Mouse (Mus musculus) midbrain, postnatal 0 days (tissue): ENCODE measurements around the gene 2410131K14Rik. TPM values are rescaled to one million over a fixed set of nuclear protein-coding genes. Genes with fewer than 3 reads are reported as not detected.
A peak's percentile ranks its signal among the peaks of the same experiment; 100 is the strongest.

Source experiments
- ATAC-seq: fragments of 200-750 bp; cut with Nextera tagmentation; 2 replicates; pipeline ENCODE4 v1.8.0; 2017; ENCODE audit warnings: moderate number of reproducible peaks, mild to moderate bottlenecking, moderate TSS enrichment, moderate library complexity; ENCODE audit not compliant: low FRiP score
- DNase-seq: peaks from one replicate; pipeline ENCODE4 v3.0.0-alpha.2; 2015; ENCODE audit warnings: low spot score
- H3K27ac ChIP-seq: fragments of 300-500 bp; sonication (generic); 2 replicates; pipeline ENCODE4 v1.5.1; 2014; ENCODE audit warnings: low read depth, mild to moderate bottlenecking, low read length, mixed read lengths
- H3K27me3 ChIP-seq: fragments of 300-500 bp; sonication (generic); 2 replicates; pipeline ENCODE4 v1.6.1; 2014; ENCODE audit warnings: low read length, control low read depth, mixed read lengths; ENCODE audit not compliant: insufficient read depth
- H3K36me3 ChIP-seq: fragments of 300-500 bp; sonication (generic); 2 replicates; pipeline ENCODE4 v1.6.1; 2014; ENCODE audit warnings: low read length, control low read depth, mixed read lengths; ENCODE audit not compliant: insufficient read depth
- H3K4me1 ChIP-seq: fragments of 300-500 bp; sonication (generic); 2 replicates; pipeline ENCODE4 v1.6.1; 2014; ENCODE audit warnings: mild to moderate bottlenecking, control low read depth, antibody characterized with exemption, low read length, mixed read lengths; ENCODE audit not compliant: insufficient read depth
- H3K4me2 ChIP-seq: fragments of 300-500 bp; sonication (generic); 2 replicates; pipeline ENCODE4 v1.6.1; 2014; ENCODE audit warnings: low read depth, mild to moderate bottlenecking, low read length, mixed read lengths; ENCODE audit not compliant: poor library complexity, severe bottlenecking
- H3K4me3 ChIP-seq: fragments of 300-500 bp; sonication (generic); 2 replicates; pipeline ENCODE4 v1.5.1; 2014; ENCODE audit warnings: low read depth, mild to moderate bottlenecking, low read length, moderate library complexity
- H3K9ac ChIP-seq: fragments of 300-500 bp; sonication (generic); replicated peaks from 2 replicates; pipeline ENCODE4 v1.6.1; 2014; ENCODE audit warnings: mild to moderate bottlenecking, low read length, moderate library complexity, mixed read lengths; ENCODE audit not compliant: poor library complexity, severe bottlenecking
- H3K9me3 ChIP-seq: fragments of 300-500 bp; sonication (generic); 2 replicates; pipeline ENCODE4 v1.6.1; 2016; ENCODE audit warnings: low read length, control low read depth
- CTCF ChIP-seq: IDR thresholded peaks from 2 replicates; pipeline ENCODE4 v1.5.1; 2016; ENCODE audit warnings: antibody characterized with exemption, mild to moderate bottlenecking
- WGBS: fragments of 180-500 bp; shearing (Covaris S2); extraction: QIAGEN DNeasy Blood & Tissue Kit; methylation state at CpG from one replicate; pipeline ENCODE4 v1.1.7; 2014; 5-methylcytosine and 5-hydroxymethylcytosine counted together
- polyA plus RNA-seq: library from polyadenylated mRNA; unstranded; fragments of >200 nt; fragmentation: Nextera tagmentation; extraction: Ambion mirVana; gene quantifications from 2 replicates; pipeline ENCODE4 v1.2.1, GENCODE M21; 2015
- total RNA-seq: library from RNA; depleted of rRNA; stranded (reverse); fragments of >200 nt; gene quantifications from 2 replicates; pipeline ENCODE4 v1.2.3, GENCODE M21; 2014

The 2410131K14Rik gene
- total and polyA plus RNA-seq, 2 experiments from 2014 or later = 18.8 to 34.0 TPM

DNA sequence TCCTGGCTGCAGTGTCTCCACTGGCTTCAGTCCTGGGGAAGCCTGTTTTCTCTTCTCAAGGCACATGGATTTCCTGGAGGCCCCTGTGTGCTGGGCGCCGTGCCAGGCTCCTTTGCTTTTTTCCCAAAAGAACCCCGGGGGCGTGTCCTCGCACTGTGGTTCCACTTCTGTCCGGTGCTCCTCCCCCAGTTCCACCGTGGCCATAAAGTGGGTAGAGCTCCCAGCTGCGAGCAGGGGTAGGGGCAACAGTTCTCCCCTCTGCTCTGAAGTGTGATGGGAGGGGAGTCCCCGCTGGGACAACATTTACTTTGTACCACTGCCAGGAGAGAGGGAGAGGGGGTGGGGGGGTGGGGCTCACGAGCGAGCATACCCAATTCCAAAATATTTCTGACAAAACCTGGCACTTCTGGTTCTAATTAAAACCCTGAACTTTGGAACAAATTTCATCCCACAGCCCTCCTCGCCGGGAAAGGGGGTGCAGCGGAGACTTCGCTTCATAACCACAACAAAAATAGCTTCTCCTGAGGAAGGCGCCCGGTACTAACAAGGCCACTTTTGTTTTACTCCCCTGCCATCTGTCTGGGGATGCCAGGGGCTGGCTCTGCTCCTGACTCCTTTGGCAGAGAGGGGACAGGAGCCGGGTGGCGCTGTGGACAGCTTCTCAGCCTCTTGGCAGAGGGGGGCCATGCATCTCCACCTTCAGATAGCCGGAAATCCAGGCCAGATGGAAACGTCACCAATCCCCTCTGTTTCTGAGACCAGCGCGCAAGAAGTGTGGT is 49.2 kb downstream of the 2410131K14Rik start:
- ATAC-seq (peak; percentile 89), DNase-seq (peak; percentile 88)
- H3K36me3 ChIP-seq = no peaks in the 10 kb centered on the region
- 29% methylated on average over 23 of the region's 23 CpGs for WGBS
- H3K9ac ChIP-seq = no peak overlapping the region
- no peaks in the 10 kb centered on the region for H3K9me3 ChIP-seq
- peak overlapping the region; percentile 22; the same call in 1 of the 2 replicates for H3K4me2 ChIP-seq
- 0 out of 2 replicates have a peak, but pooled peaks cover 5% of the 10 kb centered on the region for H3K4me1 ChIP-seq
- no peak overlapping the region for H3K4me3 ChIP-seq
- TF ChIP-seq CTCF = peak; percentile 35
- no peaks in the 10 kb centered on the region; the same call in 1 of the 2 replicates for H3K27me3 ChIP-seq
- H3K27ac ChIP-seq = peak overlapping the region; percentile 55; the same call in 1 of the 2 replicates

DNA sequence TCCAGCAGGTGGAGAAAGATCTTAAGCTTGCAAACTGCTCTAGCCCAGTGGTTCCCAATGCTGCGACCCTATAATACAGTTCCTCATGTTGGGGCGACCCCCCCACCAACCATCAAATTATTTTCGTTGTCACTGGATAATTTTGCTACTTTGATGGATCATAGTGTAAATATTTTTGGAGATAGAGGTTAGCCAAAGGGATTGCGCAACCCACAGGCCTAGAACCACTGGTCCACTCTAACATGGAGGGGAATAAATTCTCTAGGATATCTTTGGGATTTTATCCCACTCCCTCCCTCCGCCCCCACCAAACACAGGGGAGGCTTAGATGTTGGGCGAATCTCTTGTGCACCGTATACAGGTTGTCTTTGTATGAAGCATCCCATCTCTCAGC is 49.8 kb downstream of the 2410131K14Rik start:
- no peak overlapping the region for H3K4me2 ChIP-seq
- H3K4me1 ChIP-seq = 0 out of 2 replicates have a peak, but pooled peaks cover 5% of the 10 kb centered on the region
- no peaks in the 10 kb centered on the region; the same call in 1 of the 2 replicates for H3K27me3 ChIP-seq
- WGBS = 86% methylated on average over 7 of the region's 7 CpGs
- H3K9me3 ChIP-seq = no peaks in the 10 kb centered on the region
- no peak overlapping the region for H3K9ac ChIP-seq
- no peak for TF ChIP-seq CTCF
- H3K4me3 ChIP-seq = no peak overlapping the region
- no peak overlapping the region for H3K27ac ChIP-seq
- DNase-seq (no peak), ATAC-seq (no peak)
- no peaks in the 10 kb centered on the region for H3K36me3 ChIP-seq

DNA sequence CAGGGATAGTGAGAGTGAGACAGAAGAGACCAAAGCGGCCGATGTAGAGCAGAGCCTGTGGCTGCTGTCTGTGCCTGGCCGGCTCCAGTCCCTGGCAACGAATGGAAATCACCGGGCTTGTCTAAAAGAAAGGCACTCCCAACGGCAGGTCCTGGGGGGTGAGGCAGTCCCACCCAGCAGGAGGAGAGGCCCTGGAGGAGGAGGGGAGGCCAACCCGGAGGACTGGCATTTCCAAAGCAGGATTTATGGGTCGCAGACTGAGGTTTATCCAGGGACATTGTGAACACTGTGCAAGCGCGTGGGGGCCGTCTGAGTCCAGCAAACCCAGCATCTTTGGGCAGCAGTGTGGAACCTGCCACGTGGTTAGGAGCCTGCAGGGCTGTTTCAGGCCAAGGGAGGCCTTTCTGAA is 52.3 kb downstream of the 2410131K14Rik start:
- WGBS = 14% methylated on average over 12 of the region's 12 CpGs
- Histone ChIP-seq H3K27me3 (no peaks in the 10 kb centered on the region), H3K27ac (no peak overlapping the region), H3K36me3 (no peaks in the 10 kb centered on the region), H3K4me1 (0 out of 2 replicates have a peak, but pooled peaks cover 5% of the 10 kb centered on the region), H3K4me2 (no peak overlapping the region), H3K9me3 (no peaks in the 10 kb centered on the region), H3K9ac (no peak overlapping the region), H3K4me3 (no peak overlapping the region)
- ATAC-seq (no peak), DNase-seq (peak; percentile 22)
- TF ChIP-seq CTCF = no peak

DNA sequence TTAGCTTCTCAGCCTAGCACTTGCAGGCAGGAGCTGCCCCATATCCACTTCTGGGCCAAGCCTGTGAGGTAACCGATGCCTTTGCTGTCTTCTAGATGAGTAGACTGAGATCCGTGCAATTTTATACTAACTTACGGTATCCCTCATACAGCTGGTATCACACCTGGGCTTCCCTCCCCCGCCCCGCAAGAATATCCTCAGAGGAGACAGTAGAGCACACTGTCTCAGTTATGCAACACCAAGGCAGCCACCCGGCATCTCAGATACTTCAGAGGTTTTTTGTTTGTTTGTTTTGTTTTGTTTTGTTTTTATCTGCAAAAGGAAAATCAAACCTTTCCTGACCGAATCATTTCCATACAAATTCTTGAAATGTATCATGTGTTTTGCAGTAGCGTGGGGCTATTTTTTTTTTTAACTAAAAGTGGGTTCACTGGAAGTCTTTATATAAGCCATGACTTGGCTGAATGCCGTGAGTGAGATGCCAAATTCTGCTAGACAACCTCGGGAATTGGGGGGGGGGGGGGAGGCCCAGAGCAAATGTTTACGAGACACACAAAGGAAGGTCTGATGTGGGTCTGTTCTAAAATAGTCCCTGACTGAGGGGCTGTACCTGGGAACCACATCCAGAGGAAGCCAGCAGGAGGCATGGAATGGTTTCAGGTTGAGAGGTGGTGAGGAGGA is 54.8 kb downstream of the 2410131K14Rik start:
- H3K27ac ChIP-seq = no peak overlapping the region
- no peak for TF ChIP-seq CTCF
- no peak for ATAC-seq
- no peak overlapping the region for H3K4me2 ChIP-seq
- H3K36me3 ChIP-seq = no peaks in the 10 kb centered on the region
- no peaks in the 10 kb centered on the region for H3K27me3 ChIP-seq
- DNase-seq = peak; percentile 16
- 0 out of 2 replicates have a peak, but pooled peaks cover 5% of the 10 kb centered on the region for H3K4me1 ChIP-seq
- 76% methylated on average over 11 of the region's 11 CpGs for WGBS
- no peaks in the 10 kb centered on the region for H3K9me3 ChIP-seq
- no peak overlapping the region for H3K4me3 ChIP-seq
- no peak overlapping the region for H3K9ac ChIP-seq

DNA sequence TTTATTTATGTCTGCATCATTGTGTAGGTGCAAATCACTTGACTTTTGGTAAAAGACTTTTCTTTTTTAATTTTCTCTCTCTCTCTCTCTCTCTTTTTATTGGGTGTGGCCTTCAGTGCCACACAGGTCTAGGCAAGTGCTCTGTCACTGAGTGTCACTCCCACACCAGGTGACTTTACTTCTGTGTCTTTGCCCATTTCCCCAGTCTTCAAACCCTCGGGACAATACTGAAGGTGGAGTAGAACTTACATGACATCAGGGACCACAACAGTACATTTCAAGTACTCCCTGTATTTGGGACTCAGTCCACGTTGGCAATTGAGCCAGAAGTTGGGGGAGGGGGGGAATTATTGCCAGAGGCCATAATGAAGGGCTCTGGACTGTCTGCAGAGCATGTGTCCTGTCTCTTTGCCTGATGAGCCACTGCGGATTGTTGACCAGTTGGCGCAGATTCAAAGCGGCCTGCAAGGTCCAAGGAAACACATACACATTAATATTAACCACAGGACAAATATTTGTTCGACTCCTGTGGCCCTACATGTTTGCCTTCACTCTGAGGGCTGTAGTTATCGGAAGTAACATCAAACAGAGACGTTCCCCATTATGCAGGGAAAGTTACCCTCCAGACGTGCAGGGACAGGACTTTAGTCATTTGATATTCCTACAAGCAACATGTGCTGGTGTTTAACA is 57.6 kb downstream of the 2410131K14Rik start:
- Histone ChIP-seq H3K9me3 (no peaks in the 10 kb centered on the region), H3K36me3 (no peaks in the 10 kb centered on the region), H3K4me2 (no peak overlapping the region), H3K9ac (no peak overlapping the region), H3K27ac (no peak overlapping the region), H3K4me3 (no peak overlapping the region), H3K4me1 (0 out of 2 replicates have a peak, but pooled peaks cover 5% of the 10 kb centered on the region), H3K27me3 (no peaks in the 10 kb centered on the region)
- TF ChIP-seq CTCF = no peak
- ATAC-seq = no peak
- WGBS = 70% methylated on average over 9 of the region's 9 CpGs
- DNase-seq = no peak
